Mouse (Mus musculus): ENCODE results near the gene 2700049A03Rik. TPM values are rescaled to one million over a fixed set of nuclear protein-coding genes. Genes with fewer than 3 reads are reported as not detected.
A peak's percentile ranks its signal among the peaks of the same experiment; 100 is the strongest.
"Not testable (repeated sequence)": the region's sequence is repeated elsewhere in the genome, so short reads cannot be mapped to it uniquely, and the experiment has no call there.

Gene 2700049A03Rik
- polyA plus RNA-seq (2015; fragmentation: Nextera tagmentation; extraction: Ambion mirVana) = 10.6 and 12.1 TPM in 2 replicates

DNA sequence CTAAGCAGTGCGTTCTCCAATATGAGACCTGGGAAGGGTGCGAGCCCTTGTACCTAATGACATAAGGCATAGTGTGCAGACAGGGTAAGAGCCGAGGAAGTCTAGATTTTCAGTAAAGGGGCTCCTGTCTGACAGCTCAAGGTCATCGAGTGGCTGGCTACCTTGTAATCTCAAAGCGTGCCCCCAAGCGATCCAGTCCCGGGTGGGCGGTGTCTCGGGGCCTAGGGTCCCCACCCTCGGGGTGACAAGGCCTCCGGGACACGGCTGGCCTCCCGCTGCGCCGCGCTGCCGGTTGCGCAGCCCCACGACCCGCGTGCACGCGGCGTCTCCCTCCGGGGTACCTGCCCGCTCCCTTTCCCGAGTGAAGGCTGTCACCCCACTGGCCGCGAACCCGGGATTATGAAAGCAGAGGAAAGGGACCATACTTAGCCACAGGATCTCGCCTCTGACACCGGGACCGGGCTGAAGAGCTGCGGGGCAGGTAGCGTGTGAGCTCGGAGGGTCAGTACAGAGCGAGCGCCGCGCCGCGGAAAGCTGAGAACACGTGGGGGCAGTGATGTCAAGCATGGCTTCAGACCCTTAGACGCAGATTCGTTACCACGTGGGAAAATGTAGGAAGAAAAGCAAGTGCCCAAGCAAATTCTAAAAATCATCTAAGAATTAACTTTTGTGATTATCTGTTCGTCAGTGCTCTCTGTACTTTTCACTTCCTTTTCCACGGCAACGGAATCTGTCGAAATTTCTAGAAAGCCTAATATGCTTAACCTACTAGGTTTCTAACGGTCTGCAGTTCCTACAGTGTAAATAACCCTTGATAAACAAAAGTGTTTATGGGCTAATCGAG lies at the start of gene 2700049A03Rik, which contains the start of gene Timm9:
Gene 2700049A03Rik, plus strand, starts transcription at position 719 of the 844 bp plus-strand sequence.
Gene Timm9, minus strand, starts transcription at position 555 of the 844 bp plus-strand sequence.
- peaks cover 43% of the 10 kb centered on the region for H3K4me1 ChIP-seq (replicated peaks)
- WGBS = under 1% methylated on average over 52 of the region's 52 CpGs
- ATAC-seq (ENCODE audit: low FRiP score, low read depth) = peak; percentile 93
- H3K9ac ChIP-seq = peak within 1 kb of the TSS; percentile 84
- no peaks in the 10 kb centered on the region for H3K9me3 ChIP-seq
- H3K4me3 ChIP-seq = peak within 1 kb of the TSS; percentile 99
- peak within 1 kb of the TSS; percentile 77 for H3K27ac ChIP-seq (replicated peaks)
- peaks cover 23% of the 10 kb centered on the region for H3K36me3 ChIP-seq
- H3K4me2 ChIP-seq = peak within 1 kb of the TSS; percentile 91
- H3K27me3 ChIP-seq = no peaks in the 10 kb centered on the region

- not testable (repeated sequence) for H3K9me3 ChIP-seq; H3K4me3 ChIP-seq; H3K27ac ChIP-seq (replicated peaks); H3K36me3 ChIP-seq; H3K4me1 ChIP-seq (replicated peaks); H3K4me2 ChIP-seq; H3K9ac ChIP-seq; H3K27me3 ChIP-seq; ATAC-seq (ENCODE audit: low FRiP score, low read depth)
- 91% methylated on average over 4 of the region's 4 CpGs for WGBS
These were observed 32.4 kb upstream of the 2700049A03Rik start for GRCm38 (mm10) chr12:71104275-71104674.

GRCm38 (mm10) chr12:71107216-71107771 lies 29.4 kb upstream of the 2700049A03Rik start:
- no peak overlapping the region for H3K9ac ChIP-seq
- no peaks in the 10 kb centered on the region for H3K9me3 ChIP-seq
- 94% methylated on average over 6 of the region's 6 CpGs for WGBS
- H3K27me3 ChIP-seq = no peaks in the 10 kb centered on the region
- no peak overlapping the region for H3K4me2 ChIP-seq
- no peak overlapping the region for H3K4me3 ChIP-seq
- 0 out of 2 replicates have a peak, but pooled peaks cover 4% of the 10 kb centered on the region for H3K4me1 ChIP-seq (replicated peaks)
- no peaks in the 10 kb centered on the region for H3K36me3 ChIP-seq
- ATAC-seq (ENCODE audit: low FRiP score, low read depth) = no peak
- H3K27ac ChIP-seq (replicated peaks) = no peak overlapping the region

GRCm38 (mm10) chr12:71111331-71111730 lies 25.3 kb upstream of the 2700049A03Rik start, which contains the start of gene Tomm20l:
TSS of gene Tomm20l (plus strand) at chr12:71111428.
- H3K9ac ChIP-seq = no peak within 1 kb of the TSS
- ATAC-seq (ENCODE audit: low FRiP score, low read depth) = no peak
- no peaks in the 10 kb centered on the region for H3K9me3 ChIP-seq
- no peaks in the 10 kb centered on the region for H3K36me3 ChIP-seq
- 8% methylated on average over 32 of the region's 33 CpGs for WGBS
- peak within 1 kb of the TSS; percentile 42 for H3K4me2 ChIP-seq
- H3K27ac ChIP-seq (replicated peaks) = no peak within 1 kb of the TSS
- no peaks in the 10 kb centered on the region for H3K27me3 ChIP-seq
- H3K4me3 ChIP-seq = 0 out of 2 replicates have a peak within 1 kb of the TSS, but pooled peaks have one; percentile 4
- H3K4me1 ChIP-seq (replicated peaks) = peaks cover 11% of the 10 kb centered on the region

DNA sequence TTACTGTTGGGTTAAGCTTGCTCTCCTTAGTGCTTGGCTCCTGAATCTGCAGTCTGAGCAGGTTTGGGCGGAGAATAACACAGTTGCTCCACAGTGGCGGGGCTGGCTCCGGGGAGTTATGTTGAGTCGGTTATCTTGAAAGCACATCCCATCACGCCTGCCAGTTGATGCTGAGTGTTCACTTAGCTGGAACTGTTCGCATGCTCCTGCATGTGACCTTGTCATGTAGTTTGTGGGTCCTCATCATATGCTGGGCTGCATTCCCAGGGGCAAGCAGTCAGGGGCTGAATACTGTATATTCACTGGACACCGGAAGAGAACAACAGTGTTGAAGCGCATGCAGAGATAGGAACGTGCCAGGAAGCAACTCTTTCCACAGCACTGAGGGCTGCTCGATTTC lies 23.6 kb upstream of the 2700049A03Rik start:
- H3K4me3 ChIP-seq = no peak overlapping the region
- no peak for ATAC-seq (ENCODE audit: low FRiP score, low read depth)
- WGBS = 88% methylated on average over 10 of the region's 10 CpGs

DNA sequence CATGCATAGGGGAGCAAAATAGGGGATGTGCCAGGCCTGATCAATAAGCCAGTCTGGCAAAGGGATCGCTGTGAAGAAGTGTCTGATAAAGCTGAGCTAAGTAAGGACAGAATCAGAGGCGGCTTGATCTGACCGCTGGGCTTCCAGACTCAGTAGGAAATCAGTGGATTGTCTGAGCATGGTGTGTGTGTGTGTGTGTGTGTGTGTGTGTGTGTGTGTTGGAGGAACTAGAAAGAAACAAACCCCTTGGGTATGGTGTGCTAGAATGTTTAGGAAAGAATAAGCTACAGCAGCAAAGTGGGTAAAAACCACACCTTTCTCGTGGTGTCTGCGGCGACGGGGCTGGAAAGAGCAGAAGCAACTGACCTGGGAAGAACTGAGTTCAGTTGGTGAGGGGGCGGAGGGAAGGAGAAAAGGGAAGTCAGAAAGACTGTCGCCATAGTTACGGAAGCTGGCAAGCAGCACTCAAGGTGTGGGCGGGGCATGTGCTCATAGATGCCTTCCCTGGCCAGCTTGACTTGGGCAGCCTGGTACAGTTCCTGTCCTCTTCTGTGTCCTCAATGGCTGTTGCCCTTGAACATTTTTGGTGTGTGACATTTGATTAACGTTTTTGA lies 22.9 kb upstream of the 2700049A03Rik start:
- WGBS = 30% methylated on average over 12 of the region's 12 CpGs
- peaks cover 11% of the 10 kb centered on the region for H3K4me1 ChIP-seq (replicated peaks)
- H3K27ac ChIP-seq (replicated peaks) = no peak overlapping the region
- no peak overlapping the region for H3K4me3 ChIP-seq
- H3K9me3 ChIP-seq = no peaks in the 10 kb centered on the region
- H3K4me2 ChIP-seq = peak overlapping the region; percentile 35; the same call in 1 of the 2 replicates
- H3K27me3 ChIP-seq = no peaks in the 10 kb centered on the region
- no peak overlapping the region for H3K9ac ChIP-seq
- ATAC-seq (ENCODE audit: low FRiP score, low read depth) = peak; percentile 63; the same call in 1 of the 2 replicates
- no peaks in the 10 kb centered on the region for H3K36me3 ChIP-seq

More for the DNA sequence above, 23.6 kb upstream of the 2700049A03Rik start:
- no peak overlapping the region for H3K4me2 ChIP-seq
- no peak overlapping the region for H3K9ac ChIP-seq
- H3K9me3 ChIP-seq = no peaks in the 10 kb centered on the region
- no peaks in the 10 kb centered on the region for H3K36me3 ChIP-seq
- H3K27ac ChIP-seq (replicated peaks) = no peak overlapping the region
- peaks cover 11% of the 10 kb centered on the region for H3K4me1 ChIP-seq (replicated peaks)
- no peaks in the 10 kb centered on the region for H3K27me3 ChIP-seq

DNA sequence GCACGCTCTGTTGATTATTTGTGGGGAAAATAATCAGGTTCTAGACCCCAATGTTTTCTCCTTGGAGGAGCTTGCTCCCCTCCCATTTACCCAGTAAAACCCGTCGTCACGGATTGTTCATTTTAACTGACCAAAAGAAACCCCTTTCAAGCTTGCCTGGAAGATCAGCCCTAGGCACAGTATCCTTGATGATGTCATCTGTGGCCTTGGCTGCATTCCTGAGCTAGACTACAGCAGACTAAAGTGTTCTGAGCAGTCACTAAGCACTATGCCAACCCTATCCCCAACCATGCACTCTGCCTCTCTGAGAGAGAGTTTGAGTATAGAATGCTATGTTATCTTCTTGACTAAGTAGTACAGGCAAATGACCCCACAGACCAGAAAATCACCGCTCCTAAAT lies 20.2 kb upstream of the 2700049A03Rik start:
- H3K36me3 ChIP-seq = no peaks in the 10 kb centered on the region
- H3K4me2 ChIP-seq = no peak overlapping the region
- H3K9ac ChIP-seq = no peak overlapping the region
- no peak overlapping the region for H3K4me3 ChIP-seq
- no peaks in the 10 kb centered on the region for H3K9me3 ChIP-seq
- no peaks in the 10 kb centered on the region for H3K27me3 ChIP-seq
- H3K4me1 ChIP-seq (replicated peaks) = peaks cover 9% of the 10 kb centered on the region
- ATAC-seq (ENCODE audit: low FRiP score, low read depth) = no peak
- H3K27ac ChIP-seq (replicated peaks) = no peak overlapping the region
- WGBS = 80% methylated on average over 5 of the region's 5 CpGs

DNA sequence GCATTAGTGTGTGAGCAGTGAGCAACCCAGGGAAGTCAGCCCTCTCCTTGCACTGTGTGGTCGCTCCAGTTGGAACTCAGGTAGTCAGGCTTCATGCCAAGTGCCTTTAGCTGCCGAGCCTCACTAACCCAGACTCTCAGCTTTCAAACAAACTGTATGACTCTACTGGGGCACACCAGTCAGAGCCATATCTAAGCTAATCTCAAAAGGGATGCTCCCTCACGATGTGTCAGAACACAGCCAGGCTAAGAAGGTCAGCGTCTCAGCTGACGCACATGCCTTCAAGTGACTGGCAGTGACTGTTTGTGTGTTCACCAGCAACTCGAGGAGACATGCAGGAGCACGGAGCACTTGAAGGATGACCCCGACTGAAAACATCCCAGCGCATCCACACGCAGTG lies 13.9 kb upstream of the 2700049A03Rik start:
- H3K4me3 ChIP-seq = no peak overlapping the region
- no peaks in the 10 kb centered on the region for H3K4me1 ChIP-seq (replicated peaks)
- H3K27me3 ChIP-seq = no peaks in the 10 kb centered on the region
- 89% methylated on average over 10 of the region's 10 CpGs for WGBS
- no peak overlapping the region for H3K4me2 ChIP-seq
- H3K9me3 ChIP-seq = no peaks in the 10 kb centered on the region
- no peak for ATAC-seq (ENCODE audit: low FRiP score, low read depth)
- H3K9ac ChIP-seq = no peak overlapping the region
- peaks cover 31% of the 10 kb centered on the region for H3K36me3 ChIP-seq
- no peak overlapping the region for H3K27ac ChIP-seq (replicated peaks)

DNA sequence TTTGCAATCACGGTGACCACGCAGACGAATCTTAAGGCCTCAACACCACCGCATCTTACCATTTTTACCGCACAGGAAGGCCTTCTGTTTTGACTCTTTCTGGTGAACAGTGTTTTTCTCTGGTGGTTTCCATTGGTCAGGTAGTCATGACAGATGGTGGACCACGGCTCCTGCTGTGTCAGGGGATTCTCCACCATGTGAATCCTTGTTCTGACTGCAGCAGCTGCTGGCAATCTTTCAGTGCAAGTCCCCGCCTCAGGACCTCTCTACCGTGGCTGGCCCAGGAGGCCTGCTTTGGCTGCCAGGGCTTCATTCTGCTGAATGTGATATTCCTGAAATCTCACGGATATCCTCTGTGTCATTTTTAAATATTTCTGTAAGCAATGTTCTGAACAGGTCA lies 13.4 kb upstream of the 2700049A03Rik start:
- H3K27ac ChIP-seq (replicated peaks) = no peak overlapping the region
- peaks cover 31% of the 10 kb centered on the region for H3K36me3 ChIP-seq
- H3K9ac ChIP-seq = no peak overlapping the region
- H3K4me2 ChIP-seq = no peak overlapping the region
- H3K4me3 ChIP-seq = no peak overlapping the region
- ATAC-seq (ENCODE audit: low FRiP score, low read depth) = no peak
- WGBS = 83% methylated on average over 9 of the region's 9 CpGs
- H3K4me1 ChIP-seq (replicated peaks) = no peaks in the 10 kb centered on the region
- H3K9me3 ChIP-seq = no peaks in the 10 kb centered on the region
- H3K27me3 ChIP-seq = no peaks in the 10 kb centered on the region

GRCm38 (mm10) chr12:71135581-71135980 lies 1.1 kb upstream of the 2700049A03Rik start:
- 35% methylated on average over 5 of the region's 5 CpGs for WGBS
- Histone ChIP-seq H3K36me3 (peaks cover 23% of the 10 kb centered on the region), H3K9ac (peak overlapping the region; percentile 16; the same call in 1 of the 2 replicates), H3K4me2 (peak overlapping the region; percentile 91), H3K4me3 (peak overlapping the region; percentile 99), H3K4me1 (replicated peaks) (peaks cover 43% of the 10 kb centered on the region), H3K27me3 (no peaks in the 10 kb centered on the region), H3K27ac (replicated peaks) (no peak overlapping the region), H3K9me3 (no peaks in the 10 kb centered on the region)
- no peak for ATAC-seq (ENCODE audit: low FRiP score, low read depth)

DNA sequence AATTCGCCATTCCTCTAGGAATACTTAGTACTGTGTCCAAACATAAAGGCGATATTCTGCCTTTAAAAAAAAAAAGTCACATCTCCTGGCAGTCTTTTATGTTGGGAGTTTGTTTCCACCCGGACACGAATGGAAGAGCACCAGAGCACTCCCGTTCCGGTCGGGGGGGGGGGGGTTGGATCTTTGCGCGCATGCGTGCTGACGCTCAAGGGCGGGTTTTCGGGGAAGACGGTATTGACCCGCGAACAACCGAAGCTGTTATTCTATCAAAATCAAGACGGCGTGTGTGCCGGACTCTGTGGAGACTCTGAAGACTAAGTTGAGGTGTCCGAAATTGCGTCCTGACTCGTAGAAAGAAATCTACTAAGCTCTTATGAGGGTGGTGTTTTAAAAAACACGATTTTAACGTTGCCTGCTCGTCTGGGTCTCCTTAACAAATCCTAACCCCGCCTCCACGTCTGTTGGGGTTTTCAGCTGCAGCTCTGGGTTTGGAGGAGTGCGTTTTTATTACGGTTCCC lies 385 bp downstream of the 2700049A03Rik start:
- peak overlapping the region; percentile 77 for H3K27ac ChIP-seq (replicated peaks)
- H3K27me3 ChIP-seq = no peaks in the 10 kb centered on the region
- ATAC-seq (ENCODE audit: low FRiP score, low read depth) = peak; percentile 83
- WGBS = under 1% methylated on average over 30 of the region's 30 CpGs
- H3K9me3 ChIP-seq = no peaks in the 10 kb centered on the region
- H3K4me1 ChIP-seq (replicated peaks) = peaks cover 43% of the 10 kb centered on the region
- peak overlapping the region; percentile 99 for H3K4me3 ChIP-seq
- peak overlapping the region; percentile 91 for H3K4me2 ChIP-seq
- peak overlapping the region; percentile 84 for H3K9ac ChIP-seq
- H3K36me3 ChIP-seq = peaks cover 20% of the 10 kb centered on the region
